Mouse (Mus musculus) MEL (cell line): Measurements from ENCODE around the gene B3galt6. TPM values are rescaled to one million over a fixed set of nuclear protein-coding genes. Genes with fewer than 3 reads are reported as not detected.

Source experiments
- DNase-seq: peaks from one replicate; pipeline ENCODE4 v3.0.0; 2011; ENCODE audit warnings: low read depth, low spot score
- H3K27ac ChIP-seq: 2 replicates; pipeline ENCODE4 v1.5.1; 2012; ENCODE audit warnings: low read depth, mild to moderate bottlenecking, control low read depth, low read length, moderate library complexity; ENCODE audit not compliant: control insufficient read depth
- H3K27me3 ChIP-seq, 2 experiments: fragments of 150-350 bp in 1 of 2; sonication (generic) in 1 of 2; 2 replicates each; pipeline ENCODE4 v1.6.1; 2012; ENCODE audit warnings: low read length in 2 of 2, mild to moderate bottlenecking in 2 of 2, improper control_type of control experiment in 1 of 2, moderate library complexity in 1 of 2; ENCODE audit not compliant: insufficient read depth in 2 of 2, control insufficient read depth in 1 of 2
- H3K36me3 ChIP-seq, 2 experiments: 2 replicates each; pipeline ENCODE4 v1.6.1; 2012 to 2014; ENCODE audit warnings: low read length in 2 of 2, improper control_type of control experiment in 1 of 2, inconsistent platforms in 1 of 2, mild to moderate bottlenecking in 1 of 2; ENCODE audit not compliant: insufficient read depth in 2 of 2, control insufficient read depth in 1 of 2
- H3K4me1 ChIP-seq, 2 experiments: fragments of 150-350 bp in 1 of 2; sonication (generic) in 1 of 2; 2 replicates each; pipeline ENCODE4 v1.6.1; 2012; ENCODE audit warnings: low read length in 2 of 2, improper control_type of control experiment in 1 of 2, mild to moderate bottlenecking in 1 of 2; ENCODE audit not compliant: insufficient read depth in 2 of 2, control insufficient read depth in 1 of 2
- H3K4me3 ChIP-seq, 2 experiments: fragments of 150-350 bp in 1 of 2; sonication (generic) in 1 of 2; 2 replicates each; pipeline ENCODE4 v1.5.1; 2012; ENCODE audit warnings: low read depth in 2 of 2, low read length in 2 of 2, mild to moderate bottlenecking in 2 of 2, moderate library complexity in 2 of 2, control low read depth in 1 of 2, improper control_type of control experiment in 1 of 2; ENCODE audit not compliant: control insufficient read depth in 1 of 2, insufficient read depth in 1 of 2
- H3K79me2 ChIP-seq: 2 replicates; pipeline ENCODE4 v1.6.1; 2012; ENCODE audit warnings: mild to moderate bottlenecking, low read length, moderate library complexity; ENCODE audit not compliant: control insufficient read depth, poor library complexity, insufficient read depth
- H3K9ac ChIP-seq: 2 replicates; pipeline ENCODE4 v1.6.1; 2012; ENCODE audit warnings: low read depth, mild to moderate bottlenecking, control low read depth, low read length, moderate library complexity; ENCODE audit not compliant: control insufficient read depth, poor library complexity, severe bottlenecking
- H3K9me3 ChIP-seq: fragments of 150-350 bp; sonication (generic); replicated peaks from 2 replicates; pipeline ENCODE4 v1.6.1; 2012; ENCODE audit warnings: mild to moderate bottlenecking, low read length, improper control_type of control experiment, moderate library complexity; ENCODE audit not compliant: insufficient read depth
- BHLHE40 ChIP-seq: IDR thresholded peaks from 2 replicates; pipeline ENCODE4 v1.6.1; 2012; ENCODE audit warnings: low read depth, mild to moderate bottlenecking, inconsistent platforms, low read length, improper control_type of control experiment, borderline replicate concordance
- CHD1 ChIP-seq: IDR thresholded peaks from 2 replicates; pipeline ENCODE4 v1.6.1; 2012; ENCODE audit warnings: low read depth, mild to moderate bottlenecking, inconsistent platforms, low read length, improper control_type of control experiment
- CHD2 ChIP-seq: IDR thresholded peaks from 2 replicates; pipeline ENCODE4 v1.6.1; 2011; ENCODE audit warnings: low read length, improper control_type of control experiment
- CTCF ChIP-seq, 3 experiments: IDR thresholded peaks in 2 of 3; conservative IDR thresholded peaks in 1 of 3; 2 replicates each; pipeline ENCODE4 v1.5.1; 2011 to 2012; ENCODE audit warnings: low read length in 3 of 3, low read depth in 2 of 3, mild to moderate bottlenecking in 2 of 3, improper control_type of control experiment in 1 of 3, inconsistent platforms in 1 of 3, mixed read lengths in 1 of 3, moderate library complexity in 1 of 3; ENCODE audit not compliant: control insufficient read depth in 1 of 3, insufficient read depth in 1 of 3, poor library complexity in 1 of 3, severe bottlenecking in 1 of 3
- E2F4 ChIP-seq: IDR thresholded peaks from 2 replicates; pipeline ENCODE4 v1.6.1; 2011; ENCODE audit warnings: low read depth, low read length, improper control_type of control experiment, borderline replicate concordance
- GABPA ChIP-seq: IDR thresholded peaks from 2 replicates; pipeline ENCODE4 v1.6.1; 2012; ENCODE audit warnings: low read depth, mild to moderate bottlenecking, inconsistent platforms, low read length, improper control_type of control experiment, moderate library complexity
- GATA1 ChIP-seq: IDR thresholded peaks from 2 replicates; pipeline ENCODE4 v1.6.1; 2011; ENCODE audit warnings: low read depth, low read length, improper control_type of control experiment
- HCFC1 ChIP-seq: IDR thresholded peaks from 2 replicates; pipeline ENCODE4 v1.6.1; 2012; ENCODE audit warnings: low read depth, mild to moderate bottlenecking, inconsistent platforms, low read length, improper control_type of control experiment, moderate library complexity
- JUND ChIP-seq: IDR thresholded peaks from 2 replicates; pipeline ENCODE4 v1.6.1; 2011; ENCODE audit warnings: low read depth, mild to moderate bottlenecking, improper control_type of control experiment, low read length
- MAX ChIP-seq: IDR thresholded peaks from 2 replicates; pipeline ENCODE4 v1.6.1; 2011; ENCODE audit warnings: low read length, improper control_type of control experiment
- MXI1 ChIP-seq: IDR thresholded peaks from 2 replicates; pipeline ENCODE4 v1.6.1; 2011; ENCODE audit warnings: mild to moderate bottlenecking, low read depth, low read length, improper control_type of control experiment
- MYC ChIP-seq: IDR thresholded peaks from 2 replicates; pipeline ENCODE4 v1.6.1; 2011; ENCODE audit warnings: low read depth, mild to moderate bottlenecking, low read length, improper control_type of control experiment, moderate library complexity
- NELFE ChIP-seq: IDR thresholded peaks from 2 replicates; pipeline ENCODE4 v1.6.1; 2011; ENCODE audit warnings: low read depth, low read length, improper control_type of control experiment
- POLR2A ChIP-seq, 2 experiments: IDR thresholded peaks; 2 replicates each; pipeline ENCODE4 v1.6.1; 2011 to 2012; ENCODE audit warnings: low read length in 2 of 2, mild to moderate bottlenecking in 2 of 2, control low read depth in 1 of 2, improper control_type of control experiment in 1 of 2, low read depth in 1 of 2, moderate library complexity in 1 of 2; ENCODE audit not compliant: control insufficient read depth in 1 of 2, insufficient read depth in 1 of 2, poor library complexity in 1 of 2
- POLR2AphosphoS2 ChIP-seq: IDR thresholded peaks from 2 replicates; pipeline ENCODE4 v1.6.1; 2011; ENCODE audit warnings: low read length, improper control_type of control experiment
- SIN3A ChIP-seq: IDR thresholded peaks from 2 replicates; pipeline ENCODE4 v1.6.1; 2012; ENCODE audit warnings: low read length, improper control_type of control experiment, inconsistent platforms
- SMC3 ChIP-seq: IDR thresholded peaks from 2 replicates; pipeline ENCODE4 v1.6.1; 2011; ENCODE audit warnings: low read depth, low read length, improper control_type of control experiment
- TBP ChIP-seq: IDR thresholded peaks from 2 replicates; pipeline ENCODE4 v1.8.0; 2011; ENCODE audit warnings: low read depth, low read length, improper control_type of control experiment
- TCF12 ChIP-seq: IDR thresholded peaks from 2 replicates; pipeline ENCODE4 v1.6.1; 2014; ENCODE audit warnings: low read depth, mild to moderate bottlenecking, inconsistent platforms, low read length, improper control_type of control experiment, moderate library complexity
- USF1 ChIP-seq: IDR thresholded peaks from 2 replicates; pipeline ENCODE4 v1.6.1; 2014; ENCODE audit warnings: low read depth, mild to moderate bottlenecking, inconsistent platforms, low read length, improper control_type of control experiment, moderate library complexity
- USF2 ChIP-seq, 2 experiments: IDR thresholded peaks; 2 replicates each; pipeline ENCODE4 v1.6.1; 2011 to 2012; ENCODE audit warnings: improper control_type of control experiment in 2 of 2, low read length in 2 of 2, borderline replicate concordance in 1 of 2, inconsistent platforms in 1 of 2, low read depth in 1 of 2, mild to moderate bottlenecking in 1 of 2; ENCODE audit not compliant: insufficient read depth in 1 of 2
- ZC3H11A ChIP-seq: IDR thresholded peaks from 2 replicates; pipeline ENCODE4 v1.6.1; 2012; ENCODE audit warnings: low read depth, mild to moderate bottlenecking, inconsistent platforms, low read length, improper control_type of control experiment
- ZMIZ1 ChIP-seq: IDR thresholded peaks from 2 replicates; pipeline ENCODE4 v1.6.1; 2012; ENCODE audit warnings: low read depth, mild to moderate bottlenecking, inconsistent platforms, low read length, improper control_type of control experiment, moderate library complexity
- ZNF384 ChIP-seq: IDR thresholded peaks from 2 replicates; pipeline ENCODE4 v1.6.1; 2012; ENCODE audit warnings: low read depth, mild to moderate bottlenecking, inconsistent platforms, low read length, improper control_type of control experiment
- polyA plus RNA-seq, 2 experiments: library from polyadenylated mRNA; stranded (reverse) in 1 of 2; unstranded in 1 of 2; fragments of >175 nt in 1 of 2; fragments of >200 nt in 1 of 2; gene quantifications; 2 replicates each; pipeline versions ENCODE4 v1.2.1 to v1.2.4; 2012; ENCODE audit warnings: low replicate concordance in 2 of 2, low read depth in 1 of 2; ENCODE audit not compliant: insufficient read length in 2 of 2, insufficient read depth in 1 of 2, missing spikeins in 1 of 2
- total RNA-seq: library from RNA; depleted of rRNA; stranded (reverse); fragments of 300-350 nt; gene quantifications from 2 replicates; pipeline ENCODE4 v1.2.3, GENCODE M21; 2012

The B3galt6 gene
- total and polyA plus RNA-seq, 3 experiments: 3.8 to 9.1 TPM; not detected in 1

DNA sequence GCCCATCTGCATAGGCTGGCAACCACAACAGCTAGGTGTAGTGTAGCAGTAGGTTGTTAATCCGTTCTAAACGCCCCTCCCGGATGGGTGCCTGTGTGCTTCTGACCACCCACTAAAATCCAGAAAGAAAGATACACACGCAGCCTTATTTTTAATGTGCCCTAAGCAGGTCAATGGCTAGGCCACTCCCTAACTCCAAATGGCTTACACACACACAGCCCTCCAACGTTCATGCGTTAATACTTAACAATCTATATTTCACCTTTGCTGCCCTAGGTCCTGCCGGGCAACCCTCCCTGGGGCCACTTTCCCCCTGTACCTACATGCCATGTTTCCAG is 38.8 kb upstream of the B3galt6 start:
- peaks cover 14 to 32% of the 10 kb centered on the region in 2 experiments for H3K4me1 ChIP-seq
- H3K4me3 ChIP-seq: no peak overlapping the region
- no peaks in the 10 kb centered on the region for H3K27me3 ChIP-seq
- no peak for TF ChIP-seq HCFC1
- no peak for TF ChIP-seq USF1
- no peak for TF ChIP-seq GABPA
- no peak for TF ChIP-seq POLR2A (IDR thresholded peaks at IDR 0.05; ENCODE audit: control insufficient read depth in 1 of 2, insufficient read depth in 1 of 2, low read depth in 1 of 2, low read length in 2 of 2, poor library complexity in 1 of 2)
- TF ChIP-seq ZNF384: no peak
- no peak for TF ChIP-seq SIN3A
- TF ChIP-seq GATA1: no peak
- TF ChIP-seq POLR2AphosphoS2: no peak
- TF ChIP-seq USF2 (IDR thresholded peaks at IDR 0.05; ENCODE audit: borderline replicate concordance in 1 of 2, insufficient read depth in 1 of 2, low read depth in 1 of 2, low read length in 2 of 2): no peak
- TF ChIP-seq MAX: no peak
- no peak for TF ChIP-seq E2F4
- TF ChIP-seq MYC: no peak
- TF ChIP-seq MXI1: no peak
- no peak for TF ChIP-seq CHD1
- TF ChIP-seq CTCF (IDR thresholded peaks at IDR 0.05 in 2 of 3, conservative IDR thresholded peaks at IDR 0.05 in 1 of 3; ENCODE audit: control insufficient read depth in 1 of 3, insufficient read depth in 1 of 3, low read depth in 2 of 3, low read length in 3 of 3, poor library complexity in 1 of 3, severe bottlenecking in 1 of 3): no peak
- no peak for TF ChIP-seq BHLHE40
- no peak for TF ChIP-seq NELFE
- TF ChIP-seq TBP: no peak
- no peaks in the 10 kb centered on the region for H3K9me3 ChIP-seq
- peak overlapping the region; percentile 40 for H3K9ac ChIP-seq
- no peak for DNase-seq
- H3K36me3 ChIP-seq: peaks cover 0 to 19% of the 10 kb centered on the region in 2 experiments; a peak in 2 of 4 replicates
- no peaks in the 10 kb centered on the region for H3K79me2 ChIP-seq
- H3K27ac ChIP-seq: no peak overlapping the region; the same call in 1 of the 2 replicates

DNA sequence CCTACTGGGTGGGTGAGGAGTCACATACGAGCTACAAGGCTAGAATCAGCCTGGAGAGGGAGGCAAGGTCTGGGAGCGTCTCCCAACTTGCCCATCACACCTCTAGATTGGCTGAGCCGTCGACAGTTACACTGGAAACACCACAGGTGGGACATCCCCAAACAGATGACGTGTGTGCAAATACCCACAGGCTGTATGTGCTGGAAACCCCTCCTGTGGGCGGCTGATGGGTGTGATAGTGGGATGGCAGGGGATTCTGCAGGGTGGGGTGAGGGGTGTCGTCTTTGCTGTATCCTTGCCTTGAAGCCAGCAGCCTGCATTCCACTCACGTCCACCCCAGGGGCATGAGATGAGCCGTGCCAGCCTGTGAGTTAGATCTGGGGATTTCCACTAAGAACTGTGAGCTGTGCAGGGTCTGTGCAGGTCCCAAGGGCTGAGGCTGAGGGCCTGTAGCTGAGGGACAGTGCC is 38.2 kb upstream of the B3galt6 start:
- DNase-seq: no peak
- Histone ChIP-seq H3K27ac (no peak overlapping the region), H3K36me3 (peaks cover 0 to 21% of the 10 kb centered on the region in 2 experiments; a peak in 2 of 4 replicates), H3K4me3 (no peak overlapping the region), H3K9me3 (no peaks in the 10 kb centered on the region), H3K4me1 (peaks cover 16 to 37% of the 10 kb centered on the region in 2 experiments), H3K27me3 (no peaks in the 10 kb centered on the region), H3K9ac (no peak overlapping the region), H3K79me2 (no peaks in the 10 kb centered on the region)
- TF ChIP-seq TCF12: no peak
- no peak for TF ChIP-seq CHD2
- no peak for TF ChIP-seq HCFC1
- TF ChIP-seq SMC3: no peak
- TF ChIP-seq CHD1: no peak
- no peak for TF ChIP-seq JUND
- TF ChIP-seq NELFE: no peak
- TF ChIP-seq MYC: no peak
- TF ChIP-seq ZC3H11A: no peak
- TF ChIP-seq ZMIZ1: no peak
